Mouse (Mus musculus): ENCODE measurements around the gene Thada. TPM values are rescaled to one million over a fixed set of nuclear protein-coding genes. Genes with fewer than 3 reads are reported as not detected.

Gene Thada
- polyA plus RNA-seq, 1 experiment from 2014 or later, result 1.3 TPM

GRCm38 (mm10) chr17:84213464-84213863 is 252.5 kb downstream of the Thada start:
- no peak for TF ChIP-seq CTCF (IDR thresholded peaks at IDR 0.05; ENCODE audit: low read depth)
- Histone ChIP-seq H3K36me3 (ENCODE audit: control insufficient read depth, insufficient read depth) (peaks cover 8% of the 10 kb centered on the region; the same call in 1 of the 2 replicates), H3K4me1 (replicated peaks; ENCODE audit: control insufficient read depth, insufficient read depth, low read length) (no peaks in the 10 kb centered on the region), H3K9me3 (ENCODE audit: control insufficient read depth) (no peaks in the 10 kb centered on the region), H3K27me3 (replicated peaks; ENCODE audit: control insufficient read depth, insufficient read depth, low read length) (no peaks in the 10 kb centered on the region), H3K27ac (ENCODE audit: low read depth, low read length) (no peak overlapping the region), H3K9ac (ENCODE audit: low read depth, low read length) (no peak overlapping the region), H3K4me3 (ENCODE audit: low read depth, low read length) (no peak overlapping the region), H3K4me2 (replicated peaks; ENCODE audit: low read depth) (no peak overlapping the region)
- WGBS, result 56% methylated on average over 3 of the region's 3 CpGs
- no peak for ATAC-seq

- H3K4me1 ChIP-seq (replicated peaks; ENCODE audit: control insufficient read depth, insufficient read depth, low read length), result peaks cover 3% of the 10 kb centered on the region; the same call in 1 of the 2 replicates
- H3K27ac ChIP-seq (ENCODE audit: low read depth, low read length), result no peak overlapping the region
- H3K27me3 ChIP-seq (replicated peaks; ENCODE audit: control insufficient read depth, insufficient read depth, low read length), result no peaks in the 10 kb centered on the region
- TF ChIP-seq CTCF (IDR thresholded peaks at IDR 0.05; ENCODE audit: low read depth), result no peak
- H3K4me3 ChIP-seq (ENCODE audit: low read depth, low read length), result no peak overlapping the region
- WGBS, result 94% methylated on average over 3 of the region's 3 CpGs
- no peak for ATAC-seq
- no peak overlapping the region for H3K9ac ChIP-seq (ENCODE audit: low read depth, low read length)
- H3K36me3 ChIP-seq (ENCODE audit: control insufficient read depth, insufficient read depth), result peaks cover 5% of the 10 kb centered on the region; the same call in 1 of the 2 replicates
- H3K4me2 ChIP-seq (replicated peaks; ENCODE audit: low read depth), result no peak overlapping the region
- no peaks in the 10 kb centered on the region for H3K9me3 ChIP-seq (ENCODE audit: control insufficient read depth)
Measured at GRCm38 (mm10) chr17:84207611-84208010, 258.4 kb downstream of the Thada start.

DNA sequence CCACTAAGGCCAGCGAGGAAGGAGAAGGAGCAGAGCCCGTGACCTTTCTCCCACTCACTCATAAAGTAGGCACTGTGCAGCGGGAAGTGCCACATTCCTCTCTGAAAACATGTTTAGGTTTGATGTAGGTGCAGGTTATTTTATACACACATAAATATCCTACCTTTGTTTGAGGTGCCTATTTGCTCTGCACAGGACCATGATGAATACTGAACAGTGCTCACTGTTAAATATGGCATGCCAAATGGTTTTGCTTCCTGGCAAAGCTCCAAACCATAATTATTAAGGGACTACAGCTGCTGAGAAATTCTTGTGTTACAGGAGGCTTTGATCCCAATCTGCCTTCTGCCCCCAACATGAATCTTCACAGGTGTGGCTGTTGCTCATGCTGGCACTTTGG is 259.8 kb downstream of the Thada start:
- H3K27me3 ChIP-seq (replicated peaks; ENCODE audit: control insufficient read depth, insufficient read depth, low read length), result no peaks in the 10 kb centered on the region
- no peak overlapping the region for H3K9ac ChIP-seq (ENCODE audit: low read depth, low read length)
- WGBS, result 81% methylated on average over 3 of the region's 3 CpGs
- H3K4me3 ChIP-seq (ENCODE audit: low read depth, low read length), result no peak overlapping the region
- peaks cover 3% of the 10 kb centered on the region; the same call in 1 of the 2 replicates for H3K4me1 ChIP-seq (replicated peaks; ENCODE audit: control insufficient read depth, insufficient read depth, low read length)
- no peaks in the 10 kb centered on the region for H3K9me3 ChIP-seq (ENCODE audit: control insufficient read depth)
- no peak overlapping the region for H3K4me2 ChIP-seq (replicated peaks; ENCODE audit: low read depth)
- no peak for ATAC-seq
- TF ChIP-seq CTCF (IDR thresholded peaks at IDR 0.05; ENCODE audit: low read depth), result no peak
- no peak overlapping the region for H3K27ac ChIP-seq (ENCODE audit: low read depth, low read length)
- H3K36me3 ChIP-seq (ENCODE audit: control insufficient read depth, insufficient read depth), result no peaks in the 10 kb centered on the region; the same call in 1 of the 2 replicates

- WGBS, result 74% methylated on average over 5 of the region's 5 CpGs
- Histone ChIP-seq H3K4me3 (ENCODE audit: low read depth, low read length) (no peak overlapping the region), H3K4me2 (replicated peaks; ENCODE audit: low read depth) (no peak overlapping the region), H3K9me3 (ENCODE audit: control insufficient read depth) (no peaks in the 10 kb centered on the region), H3K27me3 (replicated peaks; ENCODE audit: control insufficient read depth, insufficient read depth, low read length) (no peaks in the 10 kb centered on the region), H3K36me3 (ENCODE audit: control insufficient read depth, insufficient read depth) (no peaks in the 10 kb centered on the region; the same call in 1 of the 2 replicates), H3K4me1 (replicated peaks; ENCODE audit: control insufficient read depth, insufficient read depth, low read length) (peaks cover 3% of the 10 kb centered on the region; the same call in 1 of the 2 replicates), H3K27ac (ENCODE audit: low read depth, low read length) (no peak overlapping the region), H3K9ac (ENCODE audit: low read depth, low read length) (no peak overlapping the region)
- ATAC-seq, result no peak
- no peak for TF ChIP-seq CTCF (IDR thresholded peaks at IDR 0.05; ENCODE audit: low read depth)
Measured at GRCm38 (mm10) chr17:84204962-84205361, 261.0 kb downstream of the Thada start.

DNA sequence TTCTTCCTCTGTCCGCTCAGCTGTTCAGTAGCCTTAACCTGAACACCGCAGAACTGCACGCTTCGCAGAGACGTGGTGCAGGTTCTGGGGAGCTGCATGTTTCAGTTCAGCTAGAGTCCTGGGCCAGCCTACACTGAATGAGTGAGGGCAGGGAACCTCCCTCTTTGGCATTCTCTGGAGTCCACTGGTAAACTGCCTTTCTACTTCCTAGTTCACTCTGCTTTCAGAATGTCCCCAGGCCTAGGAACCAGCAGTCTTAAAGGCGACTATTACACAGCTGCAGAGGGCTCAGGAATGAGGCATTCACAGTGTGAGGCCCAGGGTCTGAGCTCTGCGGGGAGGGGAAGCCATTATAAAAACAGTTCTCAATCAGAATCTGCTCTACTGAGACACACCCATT is 262.7 kb downstream of the Thada start:
- Histone ChIP-seq H3K36me3 (ENCODE audit: control insufficient read depth, insufficient read depth) (no peaks in the 10 kb centered on the region; the same call in 1 of the 2 replicates), H3K4me1 (replicated peaks; ENCODE audit: control insufficient read depth, insufficient read depth, low read length) (peaks cover 3% of the 10 kb centered on the region; the same call in 1 of the 2 replicates), H3K27ac (ENCODE audit: low read depth, low read length) (peak overlapping the region; percentile 1; the same call in 1 of the 2 replicates), H3K4me3 (ENCODE audit: low read depth, low read length) (no peak overlapping the region), H3K9me3 (ENCODE audit: control insufficient read depth) (no peaks in the 10 kb centered on the region), H3K27me3 (replicated peaks; ENCODE audit: control insufficient read depth, insufficient read depth, low read length) (no peaks in the 10 kb centered on the region), H3K4me2 (replicated peaks; ENCODE audit: low read depth) (no peak overlapping the region), H3K9ac (ENCODE audit: low read depth, low read length) (no peak overlapping the region)
- WGBS, result 60% methylated on average over 7 of the region's 7 CpGs
- 0 out of 2 replicates have a peak, but pooled peaks have one; percentile 41 for ATAC-seq
- TF ChIP-seq CTCF (IDR thresholded peaks at IDR 0.05; ENCODE audit: low read depth), result no peak

GRCm38 (mm10) chr17:84201183-84201582 is 264.8 kb downstream of the Thada start:
- H3K4me3 ChIP-seq (ENCODE audit: low read depth, low read length), result no peak overlapping the region
- 88% methylated on average over 5 of the region's 5 CpGs for WGBS
- no peak for ATAC-seq

More at GRCm38 (mm10) chr17:84201183-84201582, 264.8 kb downstream of the Thada start:
- Histone ChIP-seq H3K4me2 (replicated peaks; ENCODE audit: low read depth) (no peak overlapping the region), H3K27ac (ENCODE audit: low read depth, low read length) (no peak overlapping the region), H3K9me3 (ENCODE audit: control insufficient read depth) (no peaks in the 10 kb centered on the region), H3K27me3 (replicated peaks; ENCODE audit: control insufficient read depth, insufficient read depth, low read length) (no peaks in the 10 kb centered on the region), H3K36me3 (ENCODE audit: control insufficient read depth, insufficient read depth) (no peaks in the 10 kb centered on the region; the same call in 1 of the 2 replicates), H3K4me1 (replicated peaks; ENCODE audit: control insufficient read depth, insufficient read depth, low read length) (peaks cover 3% of the 10 kb centered on the region; the same call in 1 of the 2 replicates), H3K9ac (ENCODE audit: low read depth, low read length) (no peak overlapping the region)
- no peak for TF ChIP-seq CTCF (IDR thresholded peaks at IDR 0.05; ENCODE audit: low read depth)
